ENCODE assay signal across 8 mouse cellular contexts in genomic region chr11:106487733-106488115, GRCm38 (mm10). TPM values are rescaled to one million over a fixed set of nuclear protein-coding genes. Genes with fewer than 3 reads are reported as not detected.
DNase-seq lines count a peak whose midpoint lies in the region; ATAC-seq lines count a peak whose summit lies in the region.

Gene Ern1 (minus strand): TSS chr11:106487852.

- no peaks in the 10 kb centered on the region for H3K9me3 ChIP-seq in megakaryocyte, embryonic 14.5 days

- intact Hi-C loops in gastrocnemius, postnatal 14 days (cut with DNase I; ENCODE audit: low total_unique reads): no loop called here

- no peaks in the 10 kb centered on the region for H3K27me3 ChIP-seq in megakaryocyte, embryonic 14.5 days (replicated peaks)

- peak within 1 kb of the TSS; percentile 94 for H3K4me3 ChIP-seq in megakaryocyte, embryonic 14.5 days (replicated peaks)

- peaks cover 48% of the 10 kb centered on the region for H3K4me1 ChIP-seq in megakaryocyte, embryonic 14.5 days

- H3K36me3 ChIP-seq in megakaryocyte, embryonic 14.5 days (replicated peaks; ENCODE audit: low read length): peaks cover 3% of the 10 kb centered on the region

- DNase-seq in adrenal gland, adult 18-20 months (ENCODE audit: low spot score in 2 of 2): peak; percentile 97 to 99
- peak; percentile 96 for DNase-seq in embryo, embryonic 10.5 days (ENCODE audit: low spot score)
- peak; percentile 96 for DNase-seq in gastrocnemius, postnatal 14 days
- DNase-seq in left cerebral cortex, adult 9 months (ENCODE audit: low spot score in 2 of 2): peak; percentile 82 to 94
- peak; percentile 93 to 95 for DNase-seq in right cerebral cortex, adult 2 months (ENCODE audit: low spot score in 2 of 2)
- peak; percentile 90 for DNase-seq in urinary bladder, postnatal 10 days (ENCODE audit: low spot score)

- ATAC-seq in inflammation-experienced regulatory T-cells, adult 6 months: peak; percentile 93

RNA-seq across cellular contexts. Expression of gene Ern1, which starts in this region (rescaled TPM):
- 100 to 1,000 TPM in 1 of 2 experiments, 10 to 100 TPM in 1; 74.1 to 154 TPM for total RNA-seq in adrenal gland, adult 18-20 months (2021)
- total RNA-seq in gastrocnemius, postnatal 14 days (2021): 1 to 10 TPM; 4.9 to 5.9 TPM
- 1 to 10 TPM; 1.4 to 1.8 (median 1.6) TPM for polyA plus RNA-seq in inflammation-experienced regulatory T-cells, adult 6 months (2017; shearing (Covaris generic))
- polyA plus RNA-seq in megakaryocyte, embryonic 14.5 days (2012; ENCODE audit: insufficient read depth, low replicate concordance): 0.86 and 3.0 TPM in 2 replicates

Comparison
In these comparisons a context has a peak if more than half of its experiments do, and no peak if none do; other contexts are left out.
1. Peak in every context shown above with its lines: DNase-seq, ATAC-seq and H3K4me3 ChIP-seq.
2. RNA of gene Ern1 (total RNA-seq): 74.1 to 154 TPM in adrenal gland, adult 18-20 months; 4.9 to 5.9 TPM in gastrocnemius, postnatal 14 days; every median in the first group is over 10 times any median in the second.